9 mouse cellular contexts compared by ENCODE assay signal in genomic region chr14:15372985-15373384, GRCm38 (mm10).
A peak's percentile ranks its signal among the peaks of the same experiment; 100 is the strongest.
DNase-seq lines count a peak whose midpoint lies in the region; TF ChIP-seq lines count a peak whose summit lies in the region.
"Had no signal": no experiment of that assay in that cellular context is flagged by ENCODE, and none has a peak within 500 bp of the region (broad histone marks: within the 10 kb centered on the region; RNA-seq: fewer than 3 reads in every experiment).

No protein-coding gene starts in this region.

- peak; percentile 4 for DNase-seq in lung, postnatal 36 days
- DNase-seq in lung, adult 2 months: no peak
- DNase-seq in frontal cortex, postnatal 36 days (ENCODE audit: low spot score in 2 of 2): peak; percentile 21 to 68
- DNase-seq in layer of hippocampus, adult 9-11 months: peak; percentile 62
- DNase-seq in embryo, embryonic 9.5 days (ENCODE audit: extremely low spot score): no peak
- DNase-seq in kidney, adult 18-20 months: no peak
- DNase-seq in ovary, adult 18-20 months (ENCODE audit: low spot score): no peak

- WGBS in lung, adult 2 months: 14% methylated on average over 1 of the region's 1 CpGs

- no peak overlapping the region for H3K4me3 ChIP-seq in lung, adult 2 months (replicated peaks; ENCODE audit: extremely low read depth, low read depth, low read length)
- H3K4me3 ChIP-seq: embryonic facial prominence, embryonic 13.5 days; liver, embryonic 12.5 days had no signal

- H3K4me1 ChIP-seq in lung, adult 2 months (ENCODE audit: control insufficient read depth, insufficient read depth, low read length): peaks cover 5% of the 10 kb centered on the region; the same call in 1 of the 2 replicates
- H3K4me1 ChIP-seq: embryonic facial prominence, embryonic 13.5 days; liver, embryonic 12.5 days had no signal

- TF ChIP-seq CTCF in lung, adult 2 months (IDR thresholded peaks at IDR 0.05; ENCODE audit: insufficient read depth, low read length): no peak

- no peak for TF ChIP-seq POLR2A in lung, adult 2 months (IDR thresholded peaks at IDR 0.05; ENCODE audit: borderline replicate concordance, extremely low read depth, low read depth, low read length)

Comparison
In these comparisons a context has a peak if more than half of its experiments do, and no peak if none do; other contexts are left out.
1. DNase-seq: peak in lung, postnatal 36 days (single experiment), frontal cortex, postnatal 36 days (2 of 2) and layer of hippocampus, adult 9-11 months (single experiment); none in lung, adult 2 months (single experiment), embryo, embryonic 9.5 days (single experiment), kidney, adult 18-20 months (single experiment) and ovary, adult 18-20 months (single experiment).